Mouse (Mus musculus) induced T-regulatory cell, adult 2 months (primary cell): ENCODE measurements at regions not wholly inside any gene's neighbourhood (a gene's known extent, or its start where the extent isn't known, plus 50 kb on each side); places are given as distances from the start of the nearest gene placed in this dataset.
A peak's percentile ranks its signal among the peaks of the same experiment; 100 is the strongest.
"Not testable (repeated sequence)": the region's sequence is repeated elsewhere in the genome, so short reads cannot be mapped to it uniquely, and the experiment has no call there.

ENCODE experiments used
- DNase-seq: peaks from one replicate; pipeline ENCODE4 v3.0.0-alpha.2; 2012; ENCODE audit warnings: low read depth

GRCm38 (mm10) chr5:134046086-134046485, 53.4 kb upstream of the Castor2 start:
- no peak for DNase-seq

DNA sequence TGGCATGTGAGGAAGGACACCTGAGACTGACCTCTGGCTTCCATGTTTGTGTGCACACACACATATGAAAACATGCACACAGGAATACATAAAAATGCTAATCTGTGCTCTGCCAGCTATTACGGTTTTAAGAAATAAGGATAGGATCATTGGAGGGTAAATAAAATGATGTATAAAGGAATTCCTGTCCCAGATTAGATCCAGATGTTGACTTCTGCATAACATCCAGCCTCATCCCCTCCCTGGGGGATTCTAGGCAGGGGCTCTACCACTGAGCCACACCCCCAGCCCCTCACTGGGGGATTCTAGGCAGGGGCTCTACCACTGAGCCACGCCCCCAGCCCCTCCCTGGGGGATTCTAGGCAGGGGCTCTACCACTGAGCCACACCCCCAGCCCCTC, 56.6 kb upstream of the Castor2 start:
- DNase-seq: not testable (repeated sequence)

DNA sequence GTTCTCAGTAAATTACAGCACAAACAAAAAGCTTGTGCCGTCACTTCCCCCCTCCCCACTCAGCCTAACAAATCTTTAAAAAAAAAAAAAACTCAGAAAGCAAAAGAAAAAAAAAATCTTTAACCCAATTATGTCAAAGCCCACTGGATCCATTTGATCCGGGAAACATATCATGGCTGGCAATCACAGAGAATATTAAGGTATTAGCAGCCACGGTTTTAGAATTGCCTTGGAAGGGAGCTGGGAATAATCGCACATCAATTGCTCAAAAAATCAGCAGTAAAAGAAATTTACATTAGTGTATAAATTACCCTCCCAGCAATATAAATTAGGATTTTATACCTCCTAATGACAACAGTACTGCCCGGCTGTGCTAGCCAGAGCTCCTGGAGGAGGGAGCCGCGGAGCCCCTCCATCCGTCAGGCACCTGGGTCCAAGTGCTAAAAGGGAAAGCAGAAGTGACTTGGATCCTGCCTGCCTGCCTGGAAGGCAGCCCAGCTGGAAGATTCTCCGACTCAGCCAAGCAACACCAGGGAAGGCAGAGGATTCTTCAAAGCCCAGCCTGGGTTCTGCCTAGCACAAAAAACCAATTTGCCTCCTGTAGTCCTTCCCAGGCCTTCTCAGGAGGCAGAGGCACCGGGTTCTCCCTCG, 72.1 kb upstream of the Castor2 start:
- DNase-seq: no peak

GRCm38 (mm10) chr5:134019651-134020432, 79.7 kb upstream of the Castor2 start:
- DNase-seq: no peak

DNA sequence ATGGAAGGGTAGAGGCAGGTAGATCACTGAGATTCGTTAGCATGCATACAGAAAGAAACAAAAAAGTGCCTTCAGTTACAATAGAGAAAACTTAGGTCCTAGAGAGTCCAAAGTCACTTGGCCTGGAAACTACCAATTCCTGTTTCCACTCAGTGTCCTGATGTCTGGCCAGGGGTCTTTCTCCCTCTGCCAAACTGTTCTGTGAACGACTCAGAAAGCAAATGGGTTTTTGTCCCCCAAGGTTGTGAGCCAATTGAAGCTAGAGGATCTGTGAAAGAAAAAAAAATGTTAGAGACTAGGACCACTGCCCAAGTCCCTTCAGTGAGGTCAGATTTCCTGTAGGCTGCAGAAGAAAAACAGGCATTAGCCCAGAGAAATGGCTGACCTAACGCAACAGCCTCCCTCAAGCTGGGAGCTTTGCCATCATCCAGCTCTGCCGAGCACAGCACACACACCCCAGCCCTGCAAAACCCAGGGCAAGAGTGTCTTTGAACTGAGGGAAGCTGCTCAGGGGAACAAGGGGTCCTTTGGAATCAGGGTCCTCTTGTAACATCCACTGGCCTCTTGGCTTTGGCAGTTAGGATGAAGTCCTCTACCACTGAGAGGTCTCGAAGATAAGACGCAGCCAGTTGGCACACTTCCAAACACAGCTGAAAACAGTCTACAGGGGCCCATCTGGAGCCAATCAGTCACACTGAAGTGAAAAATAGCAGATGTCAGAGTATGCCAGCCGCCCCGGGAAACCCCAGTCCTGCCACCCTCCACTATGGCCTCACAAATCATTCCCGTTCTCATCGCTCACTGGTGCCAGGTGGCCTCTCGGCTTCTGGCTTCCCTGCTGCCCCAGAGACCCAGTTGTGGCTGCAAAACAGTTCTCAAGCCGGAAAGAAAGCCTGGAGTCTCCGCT, 85.0 kb upstream of the Castor2 start:
- no peak for DNase-seq

DNA sequence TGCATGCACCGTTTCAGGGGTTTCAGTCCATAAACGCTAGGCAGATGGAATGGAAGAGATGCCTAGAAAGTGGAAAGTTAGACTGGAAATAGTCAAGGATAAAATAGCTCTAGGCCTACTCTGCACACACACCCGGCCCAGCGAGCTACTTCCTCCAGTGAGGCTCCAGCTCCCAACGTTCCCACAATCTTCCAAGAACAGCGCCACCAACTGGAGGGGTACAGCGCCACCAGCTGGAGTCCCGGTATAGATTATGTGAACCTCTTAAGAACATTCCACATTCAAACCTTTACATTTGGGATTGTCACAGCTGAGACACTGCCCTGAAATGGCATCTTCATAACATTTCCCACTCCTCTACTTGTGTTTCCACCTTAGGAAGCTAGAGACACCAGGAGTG, 86.3 kb upstream of the Castor2 start:
- DNase-seq: no peak

DNA sequence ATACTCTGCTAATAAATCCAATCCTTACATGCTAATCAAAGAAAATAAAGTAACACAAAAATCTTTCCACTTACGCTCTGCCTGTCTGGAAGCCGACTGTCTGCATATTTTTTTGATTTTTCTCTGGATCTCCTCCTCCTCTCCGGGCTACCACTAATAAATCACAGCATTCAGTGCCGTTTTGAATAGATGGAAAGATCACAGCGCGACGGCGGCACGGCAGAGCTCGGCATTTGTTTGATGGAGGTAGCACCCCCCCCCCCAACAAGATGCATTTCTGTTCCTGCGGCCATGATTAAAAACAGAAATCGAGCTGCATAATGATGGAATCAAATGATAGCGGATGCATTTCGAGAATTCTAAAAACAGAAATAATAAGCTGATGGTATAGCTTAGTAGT, 89.7 kb upstream of the Castor2 start:
- DNase-seq: no peak

GRCm38 (mm10) chr5:134007127-134007771, 92.3 kb upstream of the Castor2 start:
- no peak for DNase-seq

DNA sequence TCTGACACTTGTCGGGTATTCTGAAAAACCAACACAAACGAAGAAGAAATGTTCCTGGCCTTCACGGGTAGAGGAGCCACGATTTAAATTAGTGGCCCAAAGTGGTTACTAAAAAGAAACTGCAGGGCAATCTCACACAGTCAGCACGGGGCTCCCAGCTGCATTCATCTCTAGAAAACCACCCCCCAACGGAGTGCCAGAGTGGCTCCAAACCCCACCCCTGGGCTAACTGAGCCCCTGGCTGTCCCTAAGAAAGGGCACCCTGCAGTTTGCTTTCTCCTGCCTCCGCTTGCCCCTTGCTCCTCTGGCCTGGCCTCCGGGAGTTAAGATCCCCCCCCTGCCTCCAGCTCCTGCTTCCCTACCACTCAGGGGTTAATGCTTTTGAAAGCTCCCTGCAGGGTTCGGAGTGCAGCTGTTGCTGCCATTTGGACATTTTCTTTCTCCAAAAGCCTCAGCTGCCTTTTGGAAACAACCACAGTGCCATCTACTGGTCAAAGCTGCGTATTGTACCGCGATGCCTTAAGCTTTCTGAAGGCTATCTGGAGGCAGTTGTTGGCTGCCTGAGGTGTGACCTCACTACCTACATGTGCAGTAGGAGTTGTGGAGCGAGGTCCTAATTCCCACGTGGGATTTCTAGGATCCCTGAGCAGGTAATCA, 92.9 kb upstream of the Castor2 start:
- peak; percentile 66 for DNase-seq

DNA sequence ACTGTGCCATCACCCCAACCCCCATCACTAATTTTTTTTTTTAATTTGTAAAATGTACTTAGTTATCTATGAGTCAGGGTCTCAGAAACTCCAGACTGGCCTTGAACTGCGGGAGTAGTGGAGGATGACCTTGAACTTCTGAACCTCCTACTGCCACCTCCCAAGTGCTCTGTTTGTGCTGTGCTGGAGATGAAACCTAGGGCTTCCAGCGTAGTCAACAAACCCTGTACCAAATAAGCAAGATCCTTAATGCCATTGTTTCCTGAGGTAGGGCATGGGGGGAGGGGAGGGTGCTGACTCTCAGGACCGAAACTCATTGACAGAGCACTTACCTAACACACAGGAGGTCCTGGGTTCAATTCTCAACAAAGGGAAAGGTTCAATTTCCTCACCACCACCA, 93.5 kb upstream of the Castor2 start:
- no peak for DNase-seq

DNA sequence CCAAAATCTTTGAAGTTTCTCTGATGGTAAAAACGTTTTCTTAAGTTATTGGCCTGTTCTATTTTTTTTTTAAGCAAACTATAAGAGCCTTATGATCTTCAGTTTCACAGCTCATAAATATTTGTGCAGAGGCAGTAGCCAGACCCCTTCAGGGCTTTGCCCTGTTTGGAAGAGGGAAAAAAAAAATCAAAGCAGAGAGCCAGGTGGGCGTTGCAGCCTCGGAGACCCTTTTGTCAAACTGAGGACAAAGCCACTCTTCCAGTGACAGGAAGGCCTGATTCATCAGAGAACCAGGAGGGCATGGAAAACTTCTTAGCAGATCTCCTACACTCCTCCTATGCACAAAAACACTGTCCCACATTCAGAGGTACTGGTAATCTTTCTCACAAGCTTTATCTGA, 99.4 kb upstream of the Castor2 start:
- no peak for DNase-seq

DNA sequence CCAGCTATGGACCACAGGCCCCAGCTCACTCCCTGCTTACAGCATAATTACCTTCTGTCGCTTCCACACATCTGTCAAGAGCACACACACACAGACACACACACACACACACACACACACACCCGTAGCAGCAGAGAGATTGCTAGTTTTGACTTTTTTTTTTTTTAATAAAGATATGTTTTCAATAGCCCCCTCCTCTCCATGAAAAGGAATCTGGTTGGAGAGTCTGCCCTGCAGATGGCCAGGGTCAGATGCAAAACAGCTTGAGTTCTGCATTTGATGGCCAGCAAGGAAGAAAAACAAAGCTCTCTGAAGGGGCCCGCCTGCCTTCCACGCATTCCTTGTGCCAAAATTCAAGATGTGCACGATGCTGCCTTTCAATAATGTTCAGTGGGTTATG, 99.8 kb upstream of the Castor2 start:
- DNase-seq: no peak

DNA sequence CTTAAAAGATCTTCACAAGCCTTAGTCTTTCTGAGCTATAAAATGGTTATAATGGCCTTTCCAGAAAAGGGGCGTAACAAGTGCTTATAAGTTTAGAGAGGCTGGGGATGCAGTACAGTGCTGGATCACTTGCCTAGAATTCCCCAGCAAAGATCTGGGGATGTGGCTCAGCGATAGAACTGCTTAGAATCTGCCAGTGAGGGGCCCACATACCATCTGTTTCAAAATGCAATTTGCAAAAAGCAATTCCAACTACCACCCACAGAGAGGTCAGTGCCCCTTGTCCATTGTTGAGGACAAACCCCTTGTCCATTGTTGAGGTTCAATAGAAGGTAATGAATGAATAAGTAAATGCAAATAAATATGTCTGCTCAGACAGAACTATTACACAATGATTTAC, 107.5 kb upstream of the Castor2 start:
- DNase-seq: no peak

GRCm38 (mm10) chr5:133991556-133991955, 108.0 kb upstream of the Castor2 start:
- DNase-seq: no peak

DNA sequence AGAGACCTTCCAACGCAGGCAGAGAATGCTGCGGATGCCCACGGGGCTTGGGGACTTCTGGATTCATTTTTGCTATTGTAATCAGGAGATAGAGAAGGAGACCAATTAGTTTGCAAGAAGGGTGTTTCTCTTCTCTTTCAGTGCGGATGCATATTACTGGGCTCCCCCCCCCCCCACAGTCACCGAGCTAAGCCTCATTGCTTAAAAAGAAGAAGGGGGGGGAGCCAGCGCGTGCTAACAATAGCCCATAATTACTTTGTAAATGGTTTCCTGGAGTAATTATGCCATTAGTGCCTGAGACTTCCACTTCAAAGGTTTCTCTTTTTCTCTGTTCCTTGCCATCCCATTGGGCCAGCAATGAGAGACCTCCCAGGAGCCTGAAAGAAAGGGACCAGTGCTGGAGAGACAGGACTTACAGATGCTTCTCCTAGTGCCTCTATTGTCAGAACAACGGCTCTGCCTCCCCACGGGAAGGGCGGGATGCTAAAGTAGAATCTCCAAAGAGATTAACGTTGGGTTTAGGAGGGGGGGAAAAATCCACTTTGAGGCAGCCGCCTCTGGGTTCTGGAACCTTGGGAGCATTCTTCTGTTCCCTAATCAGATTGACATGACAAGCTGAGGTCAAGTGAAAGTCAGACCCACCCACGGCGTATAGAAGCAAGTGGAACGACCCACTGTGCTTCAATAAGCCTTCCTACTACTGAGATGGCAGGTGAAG, 116.1 kb upstream of the Castor2 start:
- no peak for DNase-seq

GRCm38 (mm10) chr5:133970421-133970914, 129.0 kb upstream of the Castor2 start:
- no peak for DNase-seq

DNA sequence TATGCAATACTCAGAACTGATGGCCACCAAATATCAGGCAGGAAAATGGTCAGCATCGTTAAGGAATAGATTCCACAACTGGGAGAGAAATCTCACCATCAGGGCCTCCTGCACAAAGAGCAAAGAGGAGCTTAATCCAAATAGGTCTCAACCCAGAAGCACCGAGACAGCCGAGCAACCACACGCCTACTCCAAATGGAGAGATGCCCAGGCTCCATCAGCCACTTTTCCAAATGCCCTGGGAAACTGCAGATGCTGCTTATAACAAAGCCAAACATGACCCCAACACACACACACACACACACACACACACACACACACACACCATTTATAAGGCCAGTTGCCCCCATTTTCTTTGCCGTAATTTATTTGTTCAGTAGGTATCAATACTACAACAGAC, 136.2 kb upstream of the Castor2 start:
- DNase-seq: no peak

- no peak for DNase-seq
Measured at GRCm38 (mm10) chr5:133940841-133941240, 158.7 kb upstream of the Castor2 start.

- no peak for DNase-seq
Measured at GRCm38 (mm10) chr5:133940030-133940429, 159.5 kb upstream of the Castor2 start.

DNA sequence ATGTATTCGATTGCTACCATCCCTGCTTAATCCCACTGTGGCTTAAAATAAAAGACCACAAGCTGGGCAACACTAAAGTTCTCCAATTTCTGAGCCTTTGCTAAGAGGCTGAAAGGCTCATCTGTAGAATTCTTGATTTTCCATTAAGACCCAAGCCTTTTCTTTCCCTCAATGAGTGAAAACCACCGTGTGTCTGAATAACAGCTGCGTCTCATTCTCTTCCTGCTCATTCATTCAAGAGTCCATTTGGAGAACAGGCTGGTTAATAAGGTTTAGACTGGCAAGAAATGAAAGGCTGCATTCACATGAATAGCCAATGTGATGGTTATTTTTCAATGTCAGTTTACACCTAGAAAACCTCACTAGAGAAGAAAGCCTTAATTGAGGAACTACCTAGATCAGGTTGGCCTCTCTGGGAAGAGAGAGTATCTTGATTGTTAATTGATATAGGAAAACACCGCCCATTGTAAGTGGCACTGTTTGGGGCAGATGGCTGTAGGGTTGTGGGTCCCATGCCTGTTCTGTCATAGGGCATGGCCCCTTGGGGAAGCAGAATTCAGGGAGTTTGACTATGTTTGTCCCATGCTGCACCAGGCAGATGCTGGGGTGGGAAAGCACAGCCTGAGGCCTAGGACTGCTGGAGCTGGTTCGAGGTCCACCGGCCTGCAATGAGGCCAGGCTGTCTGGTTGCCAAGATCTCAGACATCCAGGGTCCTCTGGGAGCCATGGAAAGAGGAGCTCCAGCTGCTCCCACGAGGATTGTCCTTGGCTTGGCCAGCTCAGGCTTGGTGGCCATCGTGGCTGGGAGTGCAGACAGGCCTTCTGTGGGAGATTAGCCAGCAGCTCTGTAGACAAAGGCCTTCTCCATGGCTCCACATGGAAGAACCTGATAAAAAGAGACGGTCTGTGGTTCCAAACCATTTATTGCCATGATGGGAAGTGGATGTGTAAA, 161.3 kb upstream of the Castor2 start:
- no peak for DNase-seq
